Mouse (Mus musculus) liver, embryonic 14.5 days (tissue): ENCODE measurements at regions not wholly inside any gene's neighbourhood (a gene's known extent, or its start where the extent isn't known, plus 50 kb on each side); places are given as distances from the start of the nearest gene placed in this dataset.

Source experiments
- CTCF ChIP-seq: IDR thresholded peaks from 2 replicates; pipeline ENCODE4 v1.5.1; 2016; ENCODE audit warnings: antibody characterized with exemption, low read depth, control low read depth
- EP300 ChIP-seq: IDR thresholded peaks from 2 replicates; pipeline ENCODE4 v1.6.1; 2016; ENCODE audit warnings: antibody characterized with exemption, low read depth

DNA sequence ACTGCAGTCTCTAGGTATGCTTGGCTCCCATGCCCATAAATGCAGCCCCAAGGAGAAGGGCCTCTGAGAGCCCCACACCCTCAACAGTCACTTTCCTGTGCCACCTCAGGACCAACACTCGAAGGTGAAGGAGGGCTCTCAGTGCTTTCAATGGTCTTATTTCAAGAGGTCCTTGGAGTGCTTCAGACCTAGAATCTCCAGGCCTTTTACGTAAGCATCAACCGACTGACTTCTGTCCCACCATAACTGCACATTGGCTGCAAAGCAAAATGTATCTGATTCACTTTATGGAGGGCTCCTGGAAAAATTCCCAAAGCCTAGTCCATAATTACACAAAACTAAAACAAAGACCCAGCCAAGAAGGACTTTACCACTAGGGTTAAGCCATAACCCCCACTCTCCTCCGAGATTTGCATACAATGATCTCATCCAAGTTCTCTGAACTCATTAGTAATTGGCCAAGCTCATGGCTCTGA lies 605.4 kb upstream of the Nr5a2 start:
- TF ChIP-seq CTCF (no peak), EP300 (no peak)
